21 mouse cellular contexts compared by ENCODE assay signal in the genomic region with DNA sequence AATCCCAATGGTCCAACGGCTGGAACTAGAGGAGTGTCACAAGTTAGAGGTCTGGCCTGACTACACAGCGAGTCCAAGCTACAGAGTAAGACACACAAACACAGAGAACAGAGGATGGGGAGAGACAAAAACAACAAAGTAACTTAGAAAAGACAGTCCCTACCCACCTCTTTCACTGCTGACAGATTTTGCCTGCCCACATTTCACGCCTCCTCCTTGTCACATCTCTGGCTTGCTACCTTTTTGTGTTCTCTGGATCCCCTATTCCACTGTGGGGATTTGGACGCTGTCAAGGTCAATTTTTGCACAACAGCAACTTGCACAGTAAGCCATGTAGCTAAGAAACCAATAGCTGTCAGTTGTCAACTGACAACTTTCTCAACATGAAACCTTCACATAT.
A peak's percentile ranks its signal among the peaks of the same experiment; 100 is the strongest.
DNase-seq lines count a peak whose midpoint lies in the region; ATAC-seq and TF ChIP-seq lines count a peak whose summit lies in the region.
"Had no signal": no experiment of that assay in that cellular context is flagged by ENCODE, and none has a peak within 500 bp of the region (broad histone marks: within the 10 kb centered on the region; RNA-seq: fewer than 3 reads in every experiment).

No protein-coding gene starts in this region.

- H3K4me2 ChIP-seq in heart, embryonic 13.5 days, result no peak overlapping the region
- H3K4me2 ChIP-seq: embryonic facial prominence, embryonic 15.5 days; hindbrain, embryonic 12.5 days had no signal

- 64% methylated on average over 4 of the region's 4 CpGs for WGBS in heart, embryonic 13.5 days

- intact Hi-C loops in heart, postnatal 10 days (cut with DNase I), result no loop called here

- 0 out of 2 replicates have a peak overlapping the region, but pooled peaks have one; percentile 8 for H3K27ac ChIP-seq in heart, embryonic 13.5 days (replicated peaks)
- H3K27ac ChIP-seq: embryonic facial prominence, embryonic 15.5 days; forebrain, embryonic 10.5 days; hindbrain, embryonic 12.5 days had no signal

- 0 out of 2 replicates have a peak, but pooled peaks cover 9% of the 10 kb centered on the region for H3K4me1 ChIP-seq in heart, embryonic 13.5 days
- H3K4me1 ChIP-seq: embryonic facial prominence, embryonic 15.5 days; hindbrain, embryonic 12.5 days had no signal

- DNase-seq in heart, adult 8-10 months (ENCODE audit: low spot score), result no peak
- peak; percentile 7 to 10 for DNase-seq in heart, postnatal 10 days
- no peak for DNase-seq in heart, adult 11 months
- peak; percentile 15 for DNase-seq in brain, embryonic 14.5 days (ENCODE audit: low read depth)
- DNase-seq in lung, adult 18-20 months, result no peak
- DNase-seq: adrenal gland, postnatal 14 days; cerebellum, adult 11 months; cerebellum, adult 8-10 months; cerebellum, postnatal 14 days; embryo, embryonic 11 days; gastrocnemius, postnatal 10 days; kidney, adult 8-10 months had no signal

- H3K9ac ChIP-seq in heart, embryonic 13.5 days, result no peak overlapping the region
- H3K9ac ChIP-seq: embryonic facial prominence, embryonic 15.5 days; hindbrain, embryonic 12.5 days had no signal

- TF ChIP-seq POLR2A in brain, embryonic 14.5 days (IDR thresholded peaks at IDR 0.05; ENCODE audit: borderline replicate concordance, extremely low read depth, insufficient read depth, insufficient read length, poor library complexity, severe bottlenecking), result no peak

- no peaks in the 10 kb centered on the region for H3K27me3 ChIP-seq in heart, embryonic 13.5 days (replicated peaks)
- H3K27me3 ChIP-seq: embryonic facial prominence, embryonic 15.5 days; hindbrain, embryonic 12.5 days had no signal

- no peak overlapping the region for H3K4me3 ChIP-seq in heart, embryonic 13.5 days
- H3K4me3 ChIP-seq: embryonic facial prominence, embryonic 15.5 days; erythroblast, embryonic 14.5 days; forebrain, embryonic 10.5 days; hindbrain, embryonic 12.5 days had no signal

- H3K36me3 ChIP-seq in heart, embryonic 13.5 days, result no peaks in the 10 kb centered on the region
- H3K36me3 ChIP-seq: embryonic facial prominence, embryonic 15.5 days; forebrain, embryonic 10.5 days; G1E; hindbrain, embryonic 12.5 days had no signal

- no peak for TF ChIP-seq CTCF in brain, embryonic 14.5 days (IDR thresholded peaks at IDR 0.05; ENCODE audit: borderline replicate concordance, extremely low read depth, insufficient read depth, insufficient read length)

- no peak for ATAC-seq in heart, embryonic 13.5 days (ENCODE audit: extremely low read depth, insufficient number of reproducible peaks, low FRiP score, low TSS enrichment)
- ATAC-seq: hindbrain, embryonic 16.5 days; inflammation-experienced regulatory T-cells, adult 6 months; intestine, postnatal 0 days had no signal

- no peaks in the 10 kb centered on the region for H3K9me3 ChIP-seq in heart, embryonic 13.5 days
- H3K9me3 ChIP-seq: embryonic facial prominence, embryonic 15.5 days; forebrain, embryonic 10.5 days; G1E; hindbrain, embryonic 12.5 days had no signal

Comparison
In these comparisons a context has a peak if more than half of its experiments do, and no peak if none do; other contexts are left out.
1. DNase-seq: peak in heart, postnatal 10 days (2 of 2) and brain, embryonic 14.5 days (single experiment); none in heart, adult 8-10 months (single experiment), heart, adult 11 months (single experiment) and lung, adult 18-20 months (0 of 2).